Mouse (Mus musculus) limb, embryonic 10.5 days (tissue): ENCODE results near the gene Lifr. TPM values are rescaled to one million over a fixed set of nuclear protein-coding genes. Genes with fewer than 3 reads are reported as not detected.
A peak's percentile ranks its signal among the peaks of the same experiment; 100 is the strongest.

Experiments
- DNase-seq: peaks from one replicate; pipeline ENCODE4 v3.0.0-alpha.2; 2017; ENCODE audit warnings: low spot score
- H3K27ac ChIP-seq: fragments of 300-500 bp; sonication (generic); 2 replicates; pipeline ENCODE4 v1.5.1; 2016; ENCODE audit warnings: mild to moderate bottlenecking
- H3K27me3 ChIP-seq: fragments of 300-500 bp; sonication (generic); 2 replicates; pipeline ENCODE4 v1.6.1; 2016; ENCODE audit warnings: low read depth, mild to moderate bottlenecking; ENCODE audit not compliant: poor library complexity, severe bottlenecking
- H3K36me3 ChIP-seq: fragments of 300-500 bp; sonication (generic); 2 replicates; pipeline ENCODE4 v1.6.1; 2016; ENCODE audit warnings: mild to moderate bottlenecking, moderate library complexity
- H3K4me1 ChIP-seq: fragments of 300-500 bp; sonication (generic); 2 replicates; pipeline ENCODE4 v1.6.1; 2016
- H3K4me3 ChIP-seq: fragments of 300-500 bp; sonication (generic); 2 replicates; pipeline ENCODE4 v1.5.1; 2016; ENCODE audit warnings: mild to moderate bottlenecking, moderate library complexity
- H3K9me3 ChIP-seq: fragments of 300-500 bp; sonication (generic); replicated peaks from 2 replicates; pipeline ENCODE4 v1.6.1; 2016; ENCODE audit warnings: mild to moderate bottlenecking
- WGBS: fragments of 180-500 bp; shearing (Covaris S2); methylation state at CpG from one replicate; pipeline ENCODE4 v1.1.7; 2016; 5-methylcytosine and 5-hydroxymethylcytosine counted together
- polyA plus RNA-seq: library from polyadenylated mRNA; unstranded; fragments of >200 nt; fragmentation: Nextera tagmentation; extraction: Ambion mirVana; gene quantifications from 2 replicates; pipeline ENCODE4 v1.2.1, GENCODE M21; 2016

Gene Lifr
- polyA plus RNA-seq, 1 experiment from 2014 or later = 12.1 TPM

- WGBS = 87% methylated on average over 14 of the region's 14 CpGs
- no peaks in the 10 kb centered on the region for H3K9me3 ChIP-seq
- DNase-seq = no peak
- no peaks in the 10 kb centered on the region for H3K36me3 ChIP-seq
- peaks cover 23% of the 10 kb centered on the region for H3K4me1 ChIP-seq
- no peaks in the 10 kb centered on the region for H3K27me3 ChIP-seq
- no peak overlapping the region for H3K4me3 ChIP-seq
- peak overlapping the region; percentile 46; the same call in 1 of the 2 replicates for H3K27ac ChIP-seq
These were observed 25.4 kb upstream of the Lifr start for GRCm38 (mm10) chr15:7064992-7065523.

GRCm38 (mm10) chr15:7065624-7066023 lies 24.8 kb upstream of the Lifr start:
- Histone ChIP-seq H3K4me3 (no peak overlapping the region), H3K27me3 (no peaks in the 10 kb centered on the region), H3K9me3 (no peaks in the 10 kb centered on the region), H3K4me1 (peaks cover 28% of the 10 kb centered on the region), H3K27ac (no peak overlapping the region), H3K36me3 (no peaks in the 10 kb centered on the region)
- WGBS = 88% methylated on average over 5 of the region's 5 CpGs
- DNase-seq = no peak

- WGBS = 89% methylated on average over 3 of the region's 3 CpGs
- no peaks in the 10 kb centered on the region for H3K36me3 ChIP-seq
- H3K27me3 ChIP-seq = no peaks in the 10 kb centered on the region
- H3K27ac ChIP-seq = no peak overlapping the region
- peaks cover 33% of the 10 kb centered on the region for H3K4me1 ChIP-seq
- H3K9me3 ChIP-seq = no peaks in the 10 kb centered on the region
- DNase-seq = no peak
- H3K4me3 ChIP-seq = no peak overlapping the region
These were observed 23.7 kb upstream of the Lifr start for GRCm38 (mm10) chr15:7066752-7067151.

GRCm38 (mm10) chr15:7069374-7069773 lies 21.0 kb upstream of the Lifr start:
- Histone ChIP-seq H3K36me3 (no peaks in the 10 kb centered on the region), H3K27me3 (no peaks in the 10 kb centered on the region), H3K4me3 (no peak overlapping the region), H3K27ac (no peak overlapping the region), H3K4me1 (peaks cover 20% of the 10 kb centered on the region), H3K9me3 (no peaks in the 10 kb centered on the region)
- 68% methylated on average over 7 of the region's 7 CpGs for WGBS
- DNase-seq = no peak

GRCm38 (mm10) chr15:7070199-7070794 lies 20.1 kb upstream of the Lifr start:
- Histone ChIP-seq H3K4me1 (peaks cover 20% of the 10 kb centered on the region), H3K9me3 (no peaks in the 10 kb centered on the region), H3K27me3 (no peaks in the 10 kb centered on the region), H3K36me3 (no peaks in the 10 kb centered on the region), H3K27ac (no peak overlapping the region), H3K4me3 (no peak overlapping the region)
- 73% methylated on average over 6 of the region's 6 CpGs for WGBS
- no peak for DNase-seq

- DNase-seq = no peak
- H3K27me3 ChIP-seq = no peaks in the 10 kb centered on the region
- 66% methylated on average over 3 of the region's 3 CpGs for WGBS
- H3K4me1 ChIP-seq = peaks cover 17% of the 10 kb centered on the region
- H3K36me3 ChIP-seq = no peaks in the 10 kb centered on the region
- H3K9me3 ChIP-seq = no peaks in the 10 kb centered on the region
- H3K4me3 ChIP-seq = no peak overlapping the region
- H3K27ac ChIP-seq = no peak overlapping the region
These were observed 17.1 kb upstream of the Lifr start for GRCm38 (mm10) chr15:7073269-7073668.

- H3K27ac ChIP-seq = no peak overlapping the region
- no peaks in the 10 kb centered on the region for H3K27me3 ChIP-seq
- peaks cover 15% of the 10 kb centered on the region for H3K4me1 ChIP-seq
- no peak for DNase-seq
- H3K4me3 ChIP-seq = no peak overlapping the region
- H3K36me3 ChIP-seq = no peaks in the 10 kb centered on the region
- WGBS = 91% methylated on average over 6 of the region's 6 CpGs
- no peaks in the 10 kb centered on the region for H3K9me3 ChIP-seq
These were observed 15.2 kb upstream of the Lifr start for GRCm38 (mm10) chr15:7075185-7075584.

GRCm38 (mm10) chr15:7078356-7078755 lies 12.1 kb upstream of the Lifr start:
- Histone ChIP-seq H3K4me1 (peaks cover 12% of the 10 kb centered on the region; the same call in 1 of the 2 replicates), H3K27ac (no peak overlapping the region), H3K4me3 (no peak overlapping the region), H3K27me3 (no peaks in the 10 kb centered on the region), H3K36me3 (no peaks in the 10 kb centered on the region), H3K9me3 (no peaks in the 10 kb centered on the region)
- no peak for DNase-seq
- 81% methylated on average over 2 of the region's 2 CpGs for WGBS

- no peak overlapping the region for H3K27ac ChIP-seq
- 93% methylated on average over 4 of the region's 4 CpGs for WGBS
- peaks cover 13% of the 10 kb centered on the region; the same call in 1 of the 2 replicates for H3K4me1 ChIP-seq
- no peaks in the 10 kb centered on the region for H3K27me3 ChIP-seq
- no peak for DNase-seq
- no peaks in the 10 kb centered on the region for H3K9me3 ChIP-seq
- no peak overlapping the region for H3K4me3 ChIP-seq
- H3K36me3 ChIP-seq = no peaks in the 10 kb centered on the region
These were observed 10.6 kb upstream of the Lifr start for GRCm38 (mm10) chr15:7079631-7080337.

- Histone ChIP-seq H3K4me1 (peaks cover 17% of the 10 kb centered on the region), H3K27ac (peak overlapping the region; percentile 26), H3K27me3 (no peaks in the 10 kb centered on the region), H3K4me3 (no peak overlapping the region), H3K9me3 (no peaks in the 10 kb centered on the region), H3K36me3 (no peaks in the 10 kb centered on the region)
- 78% methylated on average over 15 of the region's 15 CpGs for WGBS
- no peak for DNase-seq
These were observed 9.3 kb upstream of the Lifr start for GRCm38 (mm10) chr15:7080916-7081626.

- H3K4me1 ChIP-seq = peaks cover 17% of the 10 kb centered on the region
- H3K27me3 ChIP-seq = no peaks in the 10 kb centered on the region
- WGBS = 49% methylated on average over 15 of the region's 15 CpGs
- no peak for DNase-seq
- no peak overlapping the region for H3K4me3 ChIP-seq
- no peaks in the 10 kb centered on the region for H3K36me3 ChIP-seq
- no peaks in the 10 kb centered on the region for H3K9me3 ChIP-seq
- peak overlapping the region; percentile 26 for H3K27ac ChIP-seq
These were observed 8.6 kb upstream of the Lifr start for GRCm38 (mm10) chr15:7081795-7082194.

- Histone ChIP-seq H3K4me1 (peaks cover 17% of the 10 kb centered on the region), H3K27ac (no peak overlapping the region), H3K9me3 (no peaks in the 10 kb centered on the region), H3K36me3 (no peaks in the 10 kb centered on the region), H3K27me3 (no peaks in the 10 kb centered on the region), H3K4me3 (no peak overlapping the region)
- 91% methylated on average over 3 of the region's 3 CpGs for WGBS
- no peak for DNase-seq
These were observed 7.5 kb upstream of the Lifr start for GRCm38 (mm10) chr15:7082901-7083300.
